Mouse (Mus musculus) urinary bladder, postnatal 4 days (tissue): Measurements from ENCODE around the gene Nid1.
"Not testable (repeated sequence)": the region's sequence is repeated elsewhere in the genome, so short reads cannot be mapped to it uniquely, and the experiment has no call there.

ENCODE experiments used
- DNase-seq, 2 experiments: peaks; one replicate each; pipeline ENCODE4 v3.0.0; 2021 to 2022; ENCODE audit warnings: low spot score in 2 of 2

The Nid1 gene

GRCm38 (mm10) chr13:13543073-13543472 lies 105.7 kb downstream of the Nid1 start:
- DNase-seq, result not testable (repeated sequence)

GRCm38 (mm10) chr13:13546792-13547191 lies 109.4 kb downstream of the Nid1 start:
- DNase-seq, result no peak

DNA sequence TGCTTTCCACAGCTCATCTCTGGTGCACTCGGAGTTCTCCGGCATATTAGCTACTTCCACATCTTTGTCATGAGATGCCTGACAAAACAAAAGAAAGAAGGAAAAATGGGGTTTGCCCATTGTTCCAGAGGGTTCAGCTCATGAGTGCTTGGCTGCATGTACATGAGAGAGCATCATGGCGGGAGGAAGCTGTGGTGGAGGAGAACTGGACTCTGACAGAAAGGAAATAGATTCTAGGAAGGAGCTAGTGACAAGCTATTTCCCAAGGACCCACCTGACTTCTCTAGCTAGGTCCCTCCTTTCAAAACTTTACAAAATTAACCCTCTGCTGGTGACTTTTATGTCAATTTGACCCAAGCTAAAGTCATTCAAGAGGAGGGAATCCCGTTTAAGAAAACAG lies 110.5 kb downstream of the Nid1 start:
- no peak for DNase-seq

DNA sequence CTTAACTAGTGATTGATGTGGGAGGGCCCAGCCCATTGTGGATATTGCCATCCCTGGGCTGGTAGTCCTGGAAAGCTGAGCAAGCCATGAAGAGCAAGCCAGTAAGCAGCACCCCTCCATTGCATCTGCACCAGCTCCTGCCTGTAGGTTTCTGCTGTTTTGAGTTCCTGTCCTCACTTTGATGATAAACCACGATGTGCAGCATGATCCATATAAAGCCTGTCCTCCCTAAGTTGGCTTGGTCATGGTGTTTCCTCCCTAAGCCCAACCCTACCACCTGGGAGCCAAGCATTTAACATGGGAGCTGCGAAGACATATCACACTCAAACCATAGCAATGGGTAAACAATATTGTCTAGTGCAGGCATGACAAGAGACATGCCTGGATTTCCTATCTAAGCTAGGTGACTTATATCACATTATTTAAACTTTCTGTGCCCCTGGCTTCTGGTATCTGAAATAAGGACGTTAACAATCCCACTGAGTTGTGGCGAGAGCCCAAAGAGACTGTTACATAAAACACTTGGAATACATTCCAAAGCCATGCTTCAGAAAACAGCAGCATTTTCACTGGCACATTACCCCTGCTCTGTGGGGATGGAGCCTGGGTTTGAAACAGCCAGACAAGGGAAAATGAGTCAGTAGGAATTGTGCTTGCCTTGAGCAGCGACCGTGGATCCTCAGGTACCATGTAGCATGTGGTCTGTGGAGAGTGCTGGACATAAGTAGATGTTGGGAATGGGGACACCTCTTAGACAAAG lies 111.3 kb downstream of the Nid1 start:
- no peak for DNase-seq

DNA sequence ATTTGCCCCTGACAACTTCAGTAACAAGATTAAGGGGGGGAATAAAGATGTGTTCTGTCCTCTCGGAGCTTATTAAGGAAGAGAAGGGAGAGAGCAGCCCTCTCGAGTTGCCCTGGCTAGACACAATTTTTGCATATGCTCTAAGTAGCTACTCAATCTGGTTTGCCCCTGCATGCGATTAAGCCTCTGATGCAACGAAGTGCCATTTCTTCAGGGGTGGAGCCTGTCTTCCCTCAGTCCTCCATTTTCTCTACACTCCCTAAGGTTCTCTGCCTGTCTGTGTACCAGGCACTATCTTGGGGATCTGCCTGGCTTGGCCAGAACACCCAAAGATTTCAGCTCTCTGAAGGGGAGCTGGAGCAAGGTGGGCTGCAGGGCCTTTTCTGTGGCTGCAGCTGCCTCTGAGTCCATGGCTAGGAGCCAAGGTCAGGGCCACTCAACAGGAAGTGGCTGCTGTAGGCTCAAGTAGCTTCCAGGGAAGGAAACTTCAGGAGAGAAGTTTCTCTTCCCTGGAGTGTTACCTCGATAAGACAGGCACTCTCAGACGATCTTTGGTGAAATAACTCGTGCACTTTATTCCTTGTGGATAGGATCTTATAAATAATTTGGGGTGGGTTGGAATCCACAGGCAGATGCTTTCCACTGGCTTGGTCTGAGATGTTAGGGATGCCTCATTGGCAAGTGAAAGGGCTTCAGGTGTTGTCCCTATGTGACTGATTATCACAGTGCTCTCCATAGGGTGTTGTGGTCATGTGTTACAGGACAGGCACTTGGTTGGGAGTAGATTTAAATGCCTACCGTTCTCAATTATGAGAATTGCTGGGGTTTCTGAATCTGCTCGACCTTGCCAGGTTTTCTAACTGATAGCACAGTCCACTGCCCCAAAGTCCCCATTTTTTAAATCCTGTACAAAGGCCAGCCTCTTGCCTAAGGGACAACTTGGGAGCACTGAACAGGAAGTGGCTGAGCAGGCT lies 112.6 kb downstream of the Nid1 start:
- DNase-seq, result no peak

DNA sequence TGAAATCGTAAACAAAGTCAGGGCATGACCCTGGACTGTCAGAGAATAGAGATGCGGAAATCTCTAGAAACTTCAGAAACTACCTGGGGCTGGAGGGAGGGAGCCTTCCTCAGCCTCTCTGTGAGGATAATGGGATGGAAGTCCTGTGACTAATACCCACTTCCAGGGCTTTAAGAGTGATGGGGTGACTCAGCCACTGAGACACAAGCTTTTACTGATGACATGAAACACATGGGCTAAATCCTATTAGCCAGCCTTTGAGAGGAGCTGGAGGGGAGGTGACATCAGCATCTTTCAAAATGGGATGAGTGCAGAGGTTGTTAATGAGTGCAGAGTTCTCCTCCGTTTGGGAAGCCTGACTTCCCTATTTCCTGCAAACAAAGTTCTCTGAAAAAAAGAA lies 114.7 kb downstream of the Nid1 start:
- DNase-seq, result no peak

- no peak for DNase-seq
These were observed 116.3 kb downstream of the Nid1 start for GRCm38 (mm10) chr13:13553660-13554059.

GRCm38 (mm10) chr13:13555196-13555595 lies 117.8 kb downstream of the Nid1 start:
- no peak for DNase-seq

DNA sequence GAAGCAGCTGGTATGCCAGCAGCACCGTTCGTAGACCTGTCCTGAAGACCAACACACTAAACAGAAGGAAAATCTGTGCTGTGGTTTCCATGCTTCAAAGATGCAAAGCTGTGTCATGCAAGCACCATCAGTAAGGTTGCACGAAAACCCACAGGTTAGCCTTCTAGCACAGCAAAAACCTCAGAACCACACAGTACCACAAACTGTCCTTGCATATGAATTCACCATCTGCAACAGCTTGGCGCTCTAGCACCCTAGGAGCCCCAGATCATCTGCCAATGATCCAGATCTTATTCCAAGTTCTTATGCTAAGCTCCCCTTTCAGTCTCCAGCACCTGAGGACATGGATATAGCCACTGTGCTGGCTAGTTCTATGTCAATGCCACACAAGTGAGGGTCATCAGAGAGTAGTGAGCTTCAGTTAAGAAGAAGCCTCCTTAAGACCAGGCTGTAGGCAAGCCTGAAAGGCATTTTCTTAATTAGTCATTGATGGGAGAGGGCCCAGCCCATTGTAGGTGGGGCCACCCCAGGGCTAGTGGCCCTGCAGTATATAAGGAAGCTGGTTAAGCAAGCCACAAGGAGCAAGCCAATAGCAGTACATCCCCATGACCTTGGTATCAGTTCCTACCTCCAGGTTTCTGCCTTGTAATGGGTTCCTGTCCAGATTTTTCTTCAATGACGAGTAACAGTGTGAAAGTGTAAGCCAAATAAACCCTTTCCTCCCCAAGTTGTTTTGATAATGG lies 119.8 kb downstream of the Nid1 start:
- no peak for DNase-seq

GRCm38 (mm10) chr13:13558251-13558650 lies 120.9 kb downstream of the Nid1 start:
- no peak for DNase-seq

- DNase-seq, result no peak
These were observed 121.5 kb downstream of the Nid1 start for GRCm38 (mm10) chr13:13558900-13559299.
